Mouse (Mus musculus): Measurements from ENCODE around the gene Omd. TPM values are rescaled to one million over a fixed set of nuclear protein-coding genes. Genes with fewer than 3 reads are reported as not detected.

The Omd gene
- polyA plus RNA-seq (2014; fragmentation: Nextera tagmentation; extraction: Ambion mirVana), result 0.30 TPM in 1 of 2 replicates, not detected in the other

DNA sequence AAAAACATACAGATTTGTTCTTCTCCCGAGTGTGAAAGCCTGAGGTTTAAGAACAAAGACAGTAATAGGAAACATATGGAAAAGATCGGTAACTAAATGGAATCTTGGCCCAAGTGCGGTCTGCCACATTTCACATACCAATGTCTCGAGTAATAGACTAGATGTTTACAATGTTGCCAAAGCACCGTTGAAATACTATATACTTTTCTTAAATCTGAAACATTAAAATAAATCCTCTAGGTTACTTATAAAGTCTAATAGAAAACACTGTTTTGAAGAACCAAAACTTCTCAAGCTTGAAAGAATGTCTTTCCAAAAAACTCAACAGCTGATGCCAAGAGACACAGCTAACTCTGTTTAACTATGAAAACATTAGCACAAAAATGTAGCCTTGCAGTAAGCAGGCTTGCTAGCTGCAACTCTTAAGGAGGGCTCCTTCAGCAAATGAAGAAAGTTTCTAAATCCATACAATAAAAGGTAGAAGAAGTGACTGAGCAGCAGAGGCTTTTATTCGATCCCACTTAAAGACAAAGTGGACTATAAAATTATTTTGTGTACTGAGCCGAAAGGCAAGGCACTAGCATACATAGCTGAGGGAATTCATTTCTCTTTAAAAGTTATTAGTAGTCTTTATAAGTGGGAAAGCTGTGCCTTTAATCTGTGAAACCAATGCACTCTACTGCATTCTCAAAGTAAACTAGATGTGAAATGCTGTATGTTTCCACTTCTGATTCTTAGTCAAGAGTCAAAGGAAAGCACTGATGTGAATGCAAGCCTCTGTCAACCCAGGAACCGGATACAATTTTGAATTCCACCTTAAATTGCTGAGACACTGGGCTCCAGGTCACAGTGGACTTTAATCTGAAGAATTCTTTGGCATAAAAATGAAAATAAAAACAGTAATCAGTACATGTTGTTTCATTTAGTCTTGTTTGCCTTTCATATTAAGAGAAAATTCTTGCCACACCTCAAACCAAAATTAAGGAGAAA lies at the start of gene Omd:
Gene Omd, plus strand, starts transcription at position 922 of the 990 bp plus-strand sequence.
- Histone ChIP-seq H3K36me3 (ENCODE audit: control insufficient read depth, insufficient read depth, low read length) (no peaks in the 10 kb centered on the region), H3K27me3 (ENCODE audit: control insufficient read depth, insufficient read depth, low read length) (no peaks in the 10 kb centered on the region), H3K4me1 (ENCODE audit: control insufficient read depth, insufficient read depth, low read length) (no peaks in the 10 kb centered on the region), H3K9me3 (ENCODE audit: control insufficient read depth, low read length) (no peaks in the 10 kb centered on the region), H3K4me2 (ENCODE audit: low read length) (no peak within 1 kb of the TSS), H3K9ac (replicated peaks; ENCODE audit: low read length) (no peak within 1 kb of the TSS), H3K27ac (replicated peaks; ENCODE audit: low read depth, low read length) (no peak within 1 kb of the TSS), H3K4me3 (replicated peaks; ENCODE audit: low read depth, low read length) (no peak within 1 kb of the TSS)
- DNase-seq (no peak), ATAC-seq (ENCODE audit: low FRiP score, low TSS enrichment) (no peak)
- 91% methylated on average over 8 of the region's 8 CpGs for WGBS

DNA sequence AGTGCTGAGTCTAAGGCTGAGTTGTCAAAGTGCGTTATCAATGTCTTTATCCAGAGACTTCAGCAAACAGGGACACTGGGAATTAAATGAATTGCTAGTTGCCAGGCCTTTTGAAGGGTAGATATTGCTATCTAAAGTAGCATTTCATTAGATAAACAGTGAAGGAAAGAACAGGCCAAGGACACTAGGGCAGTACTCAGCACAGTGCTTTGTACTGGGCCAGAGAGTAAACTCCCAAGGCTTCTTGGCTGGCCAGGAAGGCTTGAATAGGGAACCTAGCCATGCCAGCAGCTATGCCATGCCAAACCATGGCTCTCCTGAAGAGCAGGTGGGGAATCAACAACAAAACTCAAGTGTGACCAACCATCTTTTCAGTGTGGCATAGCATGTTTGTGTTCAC lies 45.3 kb upstream of the Omd start:
- no peak overlapping the region for H3K9ac ChIP-seq (replicated peaks; ENCODE audit: low read length)
- WGBS, result 94% methylated on average over 1 of the region's 1 CpGs
- H3K27me3 ChIP-seq (ENCODE audit: control insufficient read depth, insufficient read depth, low read length), result no peaks in the 10 kb centered on the region
- DNase-seq (no peak), ATAC-seq (ENCODE audit: low FRiP score, low TSS enrichment) (no peak)
- no peak overlapping the region for H3K4me3 ChIP-seq (replicated peaks; ENCODE audit: low read depth, low read length)
- H3K36me3 ChIP-seq (ENCODE audit: control insufficient read depth, insufficient read depth, low read length), result no peaks in the 10 kb centered on the region
- H3K4me1 ChIP-seq (ENCODE audit: control insufficient read depth, insufficient read depth, low read length), result no peaks in the 10 kb centered on the region
- no peak overlapping the region for H3K27ac ChIP-seq (replicated peaks; ENCODE audit: low read depth, low read length)
- no peaks in the 10 kb centered on the region for H3K9me3 ChIP-seq (ENCODE audit: control insufficient read depth, low read length)
- no peak overlapping the region for H3K4me2 ChIP-seq (ENCODE audit: low read length)

DNA sequence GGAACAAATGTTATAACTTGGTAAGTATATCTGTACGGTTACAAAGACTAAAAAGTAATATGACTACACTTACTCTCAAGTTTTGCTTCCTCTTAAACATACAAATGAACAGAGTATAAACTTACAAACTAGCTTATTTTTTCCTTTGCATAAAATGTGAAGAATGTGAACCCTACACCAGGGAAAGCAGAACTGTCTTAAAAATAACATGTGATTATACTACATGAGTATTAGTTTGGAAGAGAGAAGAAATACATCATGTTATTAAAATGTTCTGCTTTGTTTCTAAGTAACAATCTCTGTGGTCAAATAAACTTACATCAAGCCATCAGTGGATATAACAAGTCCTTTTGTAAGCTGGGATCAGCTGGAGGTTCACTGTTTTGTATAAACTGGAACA lies 43.6 kb upstream of the Omd start:
- 90% methylated on average over 1 of the region's 1 CpGs for WGBS
- ATAC-seq (ENCODE audit: low FRiP score, low TSS enrichment) (no peak), DNase-seq (no peak)
- H3K27ac ChIP-seq (replicated peaks; ENCODE audit: low read depth, low read length), result no peak overlapping the region
- H3K36me3 ChIP-seq (ENCODE audit: control insufficient read depth, insufficient read depth, low read length), result no peaks in the 10 kb centered on the region
- H3K9ac ChIP-seq (replicated peaks; ENCODE audit: low read length), result no peak overlapping the region
- no peaks in the 10 kb centered on the region for H3K27me3 ChIP-seq (ENCODE audit: control insufficient read depth, insufficient read depth, low read length)
- H3K4me3 ChIP-seq (replicated peaks; ENCODE audit: low read depth, low read length), result no peak overlapping the region
- no peak overlapping the region for H3K4me2 ChIP-seq (ENCODE audit: low read length)
- no peaks in the 10 kb centered on the region for H3K4me1 ChIP-seq (ENCODE audit: control insufficient read depth, insufficient read depth, low read length)
- H3K9me3 ChIP-seq (ENCODE audit: control insufficient read depth, low read length), result no peaks in the 10 kb centered on the region

DNA sequence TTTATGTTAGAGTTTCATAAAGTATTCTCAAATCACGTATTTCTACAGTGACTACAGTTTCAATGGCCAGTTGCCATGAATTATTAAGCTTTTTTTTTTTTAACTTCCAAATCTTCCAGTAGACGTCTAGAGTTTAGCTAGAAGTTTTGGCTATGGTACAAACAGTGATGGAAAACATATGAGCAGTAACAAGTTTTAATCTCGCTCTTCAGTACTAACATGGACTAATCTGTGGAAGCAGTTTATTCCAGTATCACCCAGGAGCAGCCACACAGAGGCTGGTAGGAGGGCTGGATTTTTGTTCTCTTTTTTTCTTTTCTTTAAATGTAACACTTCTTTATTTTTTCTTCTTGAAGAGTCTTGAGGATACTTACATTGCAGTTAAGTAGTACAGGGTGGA lies 38.0 kb upstream of the Omd start, which contains the start of gene Aspn:
Gene Aspn, plus strand, starts transcription at position 165 of the 400 bp plus-strand sequence.
- H3K27ac ChIP-seq (replicated peaks; ENCODE audit: low read depth, low read length), result no peak within 1 kb of the TSS
- no peak within 1 kb of the TSS for H3K9ac ChIP-seq (replicated peaks; ENCODE audit: low read length)
- H3K4me3 ChIP-seq (replicated peaks; ENCODE audit: low read depth, low read length), result no peak within 1 kb of the TSS
- ATAC-seq (ENCODE audit: low FRiP score, low TSS enrichment), result no peak
- no peaks in the 10 kb centered on the region for H3K36me3 ChIP-seq (ENCODE audit: control insufficient read depth, insufficient read depth, low read length)
- 89% methylated on average over 3 of the region's 3 CpGs for WGBS
- no peak within 1 kb of the TSS for H3K4me2 ChIP-seq (ENCODE audit: low read length)
- H3K9me3 ChIP-seq (ENCODE audit: control insufficient read depth, low read length), result no peaks in the 10 kb centered on the region
- no peaks in the 10 kb centered on the region for H3K4me1 ChIP-seq (ENCODE audit: control insufficient read depth, insufficient read depth, low read length)
- no peak for DNase-seq
- no peaks in the 10 kb centered on the region for H3K27me3 ChIP-seq (ENCODE audit: control insufficient read depth, insufficient read depth, low read length)

DNA sequence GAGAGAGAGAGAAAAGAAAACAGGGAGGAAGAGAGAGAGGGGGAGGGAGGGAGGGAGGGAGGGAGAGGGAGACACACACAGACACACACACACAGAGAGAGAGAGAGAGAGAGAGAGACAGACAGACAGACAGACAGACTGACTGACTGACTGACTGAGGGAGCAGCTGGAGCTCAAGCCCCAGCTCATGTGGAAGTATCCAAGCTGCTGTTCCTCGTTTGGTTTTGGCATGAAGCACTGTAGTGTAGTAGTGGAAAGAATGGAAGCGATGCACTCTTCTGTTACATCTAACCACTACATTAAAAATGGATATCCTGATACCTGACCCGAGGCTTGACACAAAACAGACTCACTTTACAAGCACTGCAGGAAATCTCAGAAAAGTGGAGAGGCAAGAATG lies 36.6 kb upstream of the Omd start:
- Histone ChIP-seq H3K4me1 (ENCODE audit: control insufficient read depth, insufficient read depth, low read length) (no peaks in the 10 kb centered on the region), H3K9ac (replicated peaks; ENCODE audit: low read length) (no peak overlapping the region), H3K4me2 (ENCODE audit: low read length) (no peak overlapping the region), H3K9me3 (ENCODE audit: control insufficient read depth, low read length) (no peaks in the 10 kb centered on the region), H3K36me3 (ENCODE audit: control insufficient read depth, insufficient read depth, low read length) (no peaks in the 10 kb centered on the region), H3K27ac (replicated peaks; ENCODE audit: low read depth, low read length) (no peak overlapping the region), H3K4me3 (replicated peaks; ENCODE audit: low read depth, low read length) (no peak overlapping the region), H3K27me3 (ENCODE audit: control insufficient read depth, insufficient read depth, low read length) (no peaks in the 10 kb centered on the region)
- WGBS, result 76% methylated on average over 3 of the region's 3 CpGs
- no peak for DNase-seq
- ATAC-seq (ENCODE audit: low FRiP score, low TSS enrichment), result no peak

GRCm38 (mm10) chr13:49546517-49546916 lies 35.7 kb upstream of the Omd start:
- Histone ChIP-seq H3K9me3 (ENCODE audit: control insufficient read depth, low read length) (no peaks in the 10 kb centered on the region), H3K27ac (replicated peaks; ENCODE audit: low read depth, low read length) (no peak overlapping the region), H3K4me1 (ENCODE audit: control insufficient read depth, insufficient read depth, low read length) (no peaks in the 10 kb centered on the region), H3K4me3 (replicated peaks; ENCODE audit: low read depth, low read length) (no peak overlapping the region), H3K9ac (replicated peaks; ENCODE audit: low read length) (no peak overlapping the region), H3K4me2 (ENCODE audit: low read length) (no peak overlapping the region), H3K36me3 (ENCODE audit: control insufficient read depth, insufficient read depth, low read length) (no peaks in the 10 kb centered on the region), H3K27me3 (ENCODE audit: control insufficient read depth, insufficient read depth, low read length) (no peaks in the 10 kb centered on the region)
- DNase-seq, result no peak
- ATAC-seq (ENCODE audit: low FRiP score, low TSS enrichment), result no peak
- WGBS, result 88% methylated on average over 1 of the region's 1 CpGs

GRCm38 (mm10) chr13:49547563-49548150 lies 34.6 kb upstream of the Omd start:
- no peaks in the 10 kb centered on the region for H3K4me1 ChIP-seq (ENCODE audit: control insufficient read depth, insufficient read depth, low read length)
- no peaks in the 10 kb centered on the region for H3K27me3 ChIP-seq (ENCODE audit: control insufficient read depth, insufficient read depth, low read length)
- H3K4me2 ChIP-seq (ENCODE audit: low read length), result no peak overlapping the region
- ATAC-seq (ENCODE audit: low FRiP score, low TSS enrichment), result no peak
- no peak for DNase-seq
- H3K9ac ChIP-seq (replicated peaks; ENCODE audit: low read length), result no peak overlapping the region
- WGBS, result 78% methylated on average over 1 of the region's 1 CpGs
- no peaks in the 10 kb centered on the region for H3K9me3 ChIP-seq (ENCODE audit: control insufficient read depth, low read length)
- no peak overlapping the region for H3K4me3 ChIP-seq (replicated peaks; ENCODE audit: low read depth, low read length)
- no peak overlapping the region for H3K27ac ChIP-seq (replicated peaks; ENCODE audit: low read depth, low read length)
- no peaks in the 10 kb centered on the region for H3K36me3 ChIP-seq (ENCODE audit: control insufficient read depth, insufficient read depth, low read length)

- 93% methylated on average over 3 of the region's 3 CpGs for WGBS
- no peaks in the 10 kb centered on the region for H3K27me3 ChIP-seq (ENCODE audit: control insufficient read depth, insufficient read depth, low read length)
- no peak overlapping the region for H3K27ac ChIP-seq (replicated peaks; ENCODE audit: low read depth, low read length)
- no peak overlapping the region for H3K4me3 ChIP-seq (replicated peaks; ENCODE audit: low read depth, low read length)
- H3K9ac ChIP-seq (replicated peaks; ENCODE audit: low read length), result no peak overlapping the region
- DNase-seq (no peak), ATAC-seq (ENCODE audit: low FRiP score, low TSS enrichment) (no peak)
- no peaks in the 10 kb centered on the region for H3K36me3 ChIP-seq (ENCODE audit: control insufficient read depth, insufficient read depth, low read length)
- H3K9me3 ChIP-seq (ENCODE audit: control insufficient read depth, low read length), result no peaks in the 10 kb centered on the region
- H3K4me1 ChIP-seq (ENCODE audit: control insufficient read depth, insufficient read depth, low read length), result no peaks in the 10 kb centered on the region
- H3K4me2 ChIP-seq (ENCODE audit: low read length), result no peak overlapping the region
Measured at GRCm38 (mm10) chr13:49549616-49550015, 32.6 kb upstream of the Omd start.
